Mouse (Mus musculus): ENCODE data around the gene Setdb2.
"Not testable (repeated sequence)": the region's sequence is repeated elsewhere in the genome, so short reads cannot be mapped to it uniquely, and the experiment has no call there.

Setdb2 gene

GRCm38 (mm10) chr14:59440558-59441471 lies at the start of gene Setdb2, which contains the start of gene Cab39l:
TSS of gene Setdb2 (minus strand) at chr14:59440884.
TSS of gene Cab39l (plus strand) at chr14:59440972.
- peak; percentile 78 for DNase-seq (ENCODE audit: low read depth, low spot score)

GRCm38 (mm10) chr14:59485247-59485810 lies 44.6 kb upstream of the Setdb2 start:
- no peak for DNase-seq (ENCODE audit: low read depth, low spot score)

DNA sequence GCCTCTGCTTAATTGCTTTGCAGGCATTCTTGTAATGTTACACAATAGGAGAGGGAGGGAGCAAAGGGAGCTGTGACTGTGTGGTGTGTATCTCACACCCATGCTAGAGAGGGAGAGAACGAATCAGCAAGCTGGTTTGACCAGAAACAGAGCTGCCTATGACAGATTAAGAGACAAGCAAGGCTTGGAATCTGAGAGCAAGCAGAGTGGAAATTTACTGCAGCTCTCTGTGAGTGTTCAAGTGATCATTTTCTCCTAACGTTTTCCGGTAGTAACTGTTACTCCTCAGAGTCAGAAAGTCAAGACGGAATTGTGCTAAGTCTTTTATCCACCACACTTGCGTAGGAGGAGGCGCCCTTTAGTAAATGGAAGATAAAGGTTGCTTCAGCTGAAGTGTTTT lies 38.0 kb upstream of the Setdb2 start:
- no peak for DNase-seq (ENCODE audit: low read depth, low spot score)

DNA sequence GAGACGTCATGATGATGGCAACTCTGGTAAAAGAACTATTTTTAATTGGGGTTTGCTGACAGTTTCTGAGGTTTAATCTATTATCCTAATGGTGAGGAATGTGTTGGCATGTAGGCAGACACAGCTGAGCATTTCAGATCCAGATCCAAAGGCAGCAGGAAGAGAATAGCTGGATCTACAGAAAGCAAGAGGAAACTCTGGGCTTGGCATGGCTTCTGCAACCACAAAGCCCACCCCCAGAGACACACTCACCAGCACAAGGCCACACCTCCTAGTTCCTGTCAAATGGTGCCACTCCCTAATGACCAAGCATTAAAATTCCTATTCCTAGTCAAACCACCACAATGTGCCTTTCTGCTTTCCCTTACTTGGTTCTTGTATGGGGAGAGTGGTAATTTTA lies 30.1 kb upstream of the Setdb2 start:
- DNase-seq (ENCODE audit: low read depth, low spot score) = no peak

- no peak for DNase-seq (ENCODE audit: low read depth, low spot score)
Measured at GRCm38 (mm10) chr14:59467798-59468197, 27.1 kb upstream of the Setdb2 start.

DNA sequence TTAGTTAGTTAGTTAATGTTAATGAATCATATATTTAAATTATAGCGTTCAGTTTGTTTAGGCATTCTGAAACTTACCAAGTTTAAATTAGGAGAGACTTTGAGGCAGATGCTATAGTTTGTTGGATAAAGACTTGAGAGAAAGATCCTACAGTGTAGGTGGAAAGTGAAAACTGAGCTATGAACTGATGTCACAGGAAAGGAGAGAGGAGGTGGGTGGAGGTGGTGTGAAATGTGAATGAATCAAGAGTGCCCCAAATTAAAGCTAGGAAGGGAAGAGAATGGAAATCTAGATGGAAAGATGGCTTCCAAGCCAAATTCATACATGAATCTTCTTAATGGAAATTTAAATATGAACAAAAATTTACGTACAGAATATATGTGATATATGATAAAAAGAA lies 25.8 kb upstream of the Setdb2 start:
- no peak for DNase-seq (ENCODE audit: low read depth, low spot score)

GRCm38 (mm10) chr14:59447981-59448380 lies 7.3 kb upstream of the Setdb2 start:
- DNase-seq (ENCODE audit: low read depth, low spot score) = no peak

GRCm38 (mm10) chr14:59445421-59445820 lies 4.7 kb upstream of the Setdb2 start:
- no peak for DNase-seq (ENCODE audit: low read depth, low spot score)

DNA sequence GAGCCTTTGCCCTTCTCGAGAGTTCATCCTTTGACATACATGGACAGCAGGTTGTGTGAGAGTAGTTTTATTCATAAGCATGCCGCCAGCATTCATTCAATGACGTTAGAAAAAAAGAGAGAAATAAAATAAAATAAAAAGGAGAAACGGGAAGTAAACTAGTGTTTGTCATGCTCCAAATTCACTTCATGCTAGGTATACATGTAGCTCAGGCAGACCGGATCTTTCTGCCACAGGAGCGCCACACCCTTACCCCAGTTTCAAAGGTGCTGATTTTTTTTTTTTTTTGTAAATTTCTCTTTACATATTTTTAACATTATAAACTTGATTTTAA lies 755 bp upstream of the Setdb2 start:
- DNase-seq (ENCODE audit: low read depth, low spot score) = no peak

DNA sequence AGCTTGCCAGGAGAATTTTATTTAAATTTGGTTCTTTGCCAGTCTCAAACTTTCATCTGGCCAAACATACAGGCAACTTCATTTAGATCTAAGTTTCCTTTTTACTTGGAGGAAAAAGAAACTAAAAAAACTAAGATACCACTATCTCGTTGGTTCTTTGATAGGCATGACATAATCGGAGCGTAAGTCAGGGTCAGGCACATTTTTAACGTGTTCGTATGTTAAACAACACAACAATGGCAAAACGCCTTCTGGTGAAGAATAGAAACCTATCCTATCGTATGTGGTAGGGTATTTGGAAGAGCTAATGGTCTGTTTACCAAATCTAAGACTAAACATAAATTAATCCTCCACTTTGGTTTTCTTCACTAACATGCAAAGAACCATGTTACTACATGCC lies 645 bp downstream of the Setdb2 start:
- no peak for DNase-seq (ENCODE audit: low read depth, low spot score)

- no peak for DNase-seq (ENCODE audit: low read depth, low spot score)
Measured at GRCm38 (mm10) chr14:59438505-59438904, 2.2 kb downstream of the Setdb2 start.

DNA sequence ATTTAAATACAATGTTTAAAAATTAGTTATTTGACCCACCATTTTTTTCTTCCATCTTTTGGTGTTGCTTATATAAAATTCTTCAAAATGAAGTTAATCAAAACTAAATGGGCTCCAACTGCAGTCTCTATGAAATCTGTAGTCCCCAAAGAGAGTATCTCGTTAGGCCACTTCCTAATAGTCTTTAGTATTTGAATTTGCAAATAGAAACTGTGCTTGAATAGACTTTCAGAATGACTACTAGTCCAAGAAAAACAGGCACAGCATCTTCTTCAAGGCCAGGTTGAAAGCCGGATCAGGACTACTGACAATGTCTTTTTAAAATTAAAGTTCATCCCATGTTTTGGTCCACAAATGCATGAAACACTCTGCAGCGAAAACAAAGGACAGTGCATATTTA lies 3.3 kb downstream of the Setdb2 start:
- no peak for DNase-seq (ENCODE audit: low read depth, low spot score)

- no peak for DNase-seq (ENCODE audit: low read depth, low spot score)
Measured at GRCm38 (mm10) chr14:59435206-59435605, 5.5 kb downstream of the Setdb2 start.

- no peak for DNase-seq (ENCODE audit: low read depth, low spot score)
Measured at GRCm38 (mm10) chr14:59433902-59434301, 6.8 kb downstream of the Setdb2 start.

DNA sequence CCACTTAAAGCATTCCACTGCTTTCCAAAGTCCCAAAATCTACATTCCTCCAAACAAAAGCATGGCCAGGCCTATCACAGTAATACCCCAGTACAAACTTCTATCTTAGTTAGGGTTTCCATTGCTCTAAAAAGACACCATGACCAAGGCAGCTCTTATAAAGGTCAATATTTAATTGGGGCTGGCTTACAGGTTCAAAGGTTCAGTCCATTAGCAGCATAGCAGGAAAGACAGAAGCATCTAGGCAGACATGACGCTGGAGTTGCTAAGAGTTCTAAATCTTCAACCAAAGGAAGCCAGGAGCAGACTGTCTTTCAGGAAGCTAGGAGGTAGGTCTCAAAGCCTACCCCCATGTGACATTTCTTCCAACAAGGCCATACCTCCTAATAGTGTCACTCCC lies 10.1 kb downstream of the Setdb2 start:
- no peak for DNase-seq (ENCODE audit: low read depth, low spot score)

GRCm38 (mm10) chr14:59422912-59423663 lies 17.6 kb downstream of the Setdb2 start:
- DNase-seq (ENCODE audit: low read depth, low spot score) = no peak

- DNase-seq (ENCODE audit: low read depth, low spot score) = no peak
Measured at GRCm38 (mm10) chr14:59418171-59418570, 22.5 kb downstream of the Setdb2 start.

DNA sequence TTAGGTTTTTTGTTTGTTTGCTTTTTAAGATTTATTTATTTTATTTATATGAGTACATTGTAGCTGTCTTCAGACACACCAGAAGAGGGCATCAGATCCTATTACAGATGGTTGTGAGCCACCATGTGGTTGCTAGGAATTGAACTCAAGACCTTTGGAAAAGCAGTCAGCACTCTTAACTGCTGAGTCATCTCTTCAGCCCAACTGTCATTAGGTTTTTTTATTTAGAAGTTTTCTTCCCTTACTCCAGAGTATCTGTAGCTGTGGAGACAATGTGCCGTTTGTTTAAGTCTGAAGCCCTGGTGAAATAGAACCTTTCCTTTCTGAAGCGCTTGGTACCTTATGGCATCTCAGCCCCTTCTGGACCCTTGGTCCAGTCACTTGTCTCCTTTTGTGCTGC lies 25.7 kb downstream of the Setdb2 start:
- DNase-seq (ENCODE audit: low read depth, low spot score) = not testable (repeated sequence)

DNA sequence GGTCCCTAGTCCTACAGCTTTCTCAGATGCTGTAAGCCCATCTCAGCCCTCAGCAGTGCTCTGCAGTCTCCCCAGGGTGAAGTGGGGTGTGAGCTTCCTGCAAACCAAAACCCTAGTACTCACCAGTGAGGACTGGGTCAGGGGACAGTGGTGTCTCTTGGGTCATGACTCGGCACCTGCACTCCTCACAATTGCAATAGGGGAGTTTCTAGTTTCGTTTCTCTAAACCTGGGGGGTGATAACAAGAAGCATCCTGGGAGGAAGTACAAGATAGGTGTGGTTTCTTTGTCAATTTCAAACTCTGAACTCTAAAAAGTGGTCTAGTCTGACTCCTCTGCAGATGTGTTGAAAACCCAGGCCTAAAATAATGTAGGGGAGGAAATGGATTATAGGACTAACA lies 43.7 kb downstream of the Setdb2 start:
- no peak for DNase-seq (ENCODE audit: low read depth, low spot score)

GRCm38 (mm10) chr14:59395281-59395680 lies 45.4 kb downstream of the Setdb2 start, which contains the start of gene Phf11c:
TSS of gene Phf11c (minus strand) at chr14:59395381.
- DNase-seq (ENCODE audit: low read depth, low spot score) = no peak

DNA sequence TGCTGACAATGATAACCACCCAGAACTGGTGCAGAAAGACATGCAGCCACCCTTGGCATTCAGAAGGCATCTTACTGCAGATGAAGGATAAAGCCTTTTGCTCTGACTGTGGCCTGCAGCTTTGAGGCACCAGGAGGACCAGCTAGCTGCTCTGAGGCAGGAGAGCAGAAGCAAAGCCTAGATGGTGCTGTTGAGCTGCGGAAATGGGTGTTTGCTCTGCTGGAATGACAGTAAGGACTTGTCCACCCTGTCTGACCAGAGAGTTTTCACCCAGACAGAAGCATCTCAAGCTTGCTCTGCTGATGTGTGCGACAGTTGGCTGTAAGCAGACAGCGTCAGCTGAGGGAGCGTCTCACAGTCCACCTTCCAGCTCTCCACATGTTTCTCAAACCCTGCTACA lies 50.5 kb downstream of the Setdb2 start:
- DNase-seq (ENCODE audit: low read depth, low spot score) = not testable (repeated sequence)

- DNase-seq (ENCODE audit: low read depth, low spot score) = no peak
Measured at GRCm38 (mm10) chr14:59389532-59389931, 51.2 kb downstream of the Setdb2 start.
